Mouse (Mus musculus): Measurements from ENCODE around the gene Ehd4. TPM values are rescaled to one million over a fixed set of nuclear protein-coding genes. Genes with fewer than 3 reads are reported as not detected.

The Ehd4 gene
- polyA plus RNA-seq, 1 experiment: 24.4 TPM

DNA sequence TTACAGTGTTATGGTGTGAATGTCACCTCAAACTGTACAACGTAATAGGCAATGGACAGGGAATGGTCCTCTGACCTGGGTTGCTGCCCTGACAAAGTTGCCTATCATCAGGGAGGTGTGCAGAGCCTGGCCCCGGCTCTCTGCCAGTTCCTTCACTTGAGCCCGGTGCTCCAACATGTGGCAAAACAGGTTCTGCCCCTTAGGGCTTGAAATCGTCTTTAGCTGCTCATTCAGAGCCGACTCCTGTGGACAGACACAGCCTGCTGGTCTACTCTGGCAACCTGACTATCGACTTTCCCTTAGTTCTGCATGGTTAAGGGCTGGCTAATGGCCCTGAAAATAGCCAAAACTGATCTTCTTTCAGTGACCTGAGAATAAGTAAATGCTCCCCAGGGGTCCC lies 94.2 kb downstream of the Ehd4 start:
- no peaks in the 10 kb centered on the region for H3K9me3 ChIP-seq (replicated peaks; ENCODE audit: control insufficient read depth, insufficient read depth, low read length, poor library complexity, severe bottlenecking)
- H3K4me1 ChIP-seq (ENCODE audit: control insufficient read depth, insufficient read depth, low read length): no peaks in the 10 kb centered on the region
- H3K36me3 ChIP-seq (ENCODE audit: control insufficient read depth, insufficient read depth, low read length, poor library complexity, severe bottlenecking): no peaks in the 10 kb centered on the region
- TF ChIP-seq EP300 (IDR thresholded peaks at IDR 0.05; ENCODE audit: insufficient read depth, low read depth, low read length): no peak
- no peak for TF ChIP-seq CTCF (IDR thresholded peaks at IDR 0.05; ENCODE audit: low read depth, low read length)
- no peak for TF ChIP-seq POLR2A (IDR thresholded peaks at IDR 0.05; ENCODE audit: insufficient read depth, low read length)
- H3K9ac ChIP-seq (ENCODE audit: low read depth, poor library complexity, severe bottlenecking): no peak overlapping the region
- H3K27me3 ChIP-seq (ENCODE audit: control insufficient read depth, insufficient read depth, low read length, poor library complexity, severe bottlenecking): no peaks in the 10 kb centered on the region
- H3K27ac ChIP-seq (ENCODE audit: insufficient read depth, low read length): no peak overlapping the region
- no peak overlapping the region for H3K4me3 ChIP-seq (ENCODE audit: low read depth, low read length)

DNA sequence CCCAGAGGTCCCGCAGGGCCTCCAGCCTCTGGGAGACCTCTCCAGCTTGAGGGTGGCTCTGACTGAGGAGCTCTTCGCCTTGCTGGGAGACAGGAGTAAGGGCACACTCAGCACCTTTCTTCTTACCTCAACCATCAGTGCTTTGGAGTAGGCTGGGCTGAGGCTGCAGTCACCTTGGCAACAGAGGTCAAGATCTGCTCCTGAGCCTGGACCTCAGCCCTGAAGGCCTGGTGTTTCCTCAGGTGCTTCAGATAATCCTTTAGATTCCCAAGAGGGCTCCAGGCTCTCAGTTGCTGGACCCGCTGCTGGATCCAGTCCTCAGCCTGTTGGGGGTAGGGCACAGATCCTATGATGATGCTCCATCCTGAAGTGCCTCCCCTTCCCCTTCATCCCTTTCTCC lies 94.9 kb downstream of the Ehd4 start:
- H3K4me3 ChIP-seq (ENCODE audit: low read depth, low read length): no peak overlapping the region
- TF ChIP-seq POLR2A (IDR thresholded peaks at IDR 0.05; ENCODE audit: insufficient read depth, low read length) (no peak), CTCF (IDR thresholded peaks at IDR 0.05; ENCODE audit: low read depth, low read length) (no peak), EP300 (IDR thresholded peaks at IDR 0.05; ENCODE audit: insufficient read depth, low read depth, low read length) (no peak)

DNA sequence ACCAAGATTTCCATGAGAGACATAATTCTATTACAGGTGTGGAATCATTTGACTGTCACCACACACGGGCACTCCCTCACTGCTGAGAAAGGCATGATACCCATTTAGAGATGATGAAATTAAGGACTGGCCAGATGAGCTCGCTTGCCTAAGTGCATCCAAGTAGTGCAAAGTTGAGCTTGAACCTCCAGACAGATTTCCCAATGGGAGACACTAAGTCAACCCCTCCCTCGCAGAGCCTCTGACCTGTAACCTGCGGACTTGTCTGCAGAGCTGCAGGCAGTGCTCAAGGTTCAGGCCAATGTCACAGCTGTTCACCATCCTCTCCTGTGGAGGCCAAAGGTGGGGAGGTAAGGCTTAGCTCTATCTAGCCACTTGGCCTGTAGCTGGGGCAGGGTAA lies 95.6 kb downstream of the Ehd4 start:
- Histone ChIP-seq H3K4me1 (ENCODE audit: control insufficient read depth, insufficient read depth, low read length) (no peaks in the 10 kb centered on the region), H3K36me3 (ENCODE audit: control insufficient read depth, insufficient read depth, low read length, poor library complexity, severe bottlenecking) (no peaks in the 10 kb centered on the region), H3K27ac (ENCODE audit: insufficient read depth, low read length) (no peak overlapping the region), H3K4me3 (ENCODE audit: low read depth, low read length) (no peak overlapping the region), H3K27me3 (ENCODE audit: control insufficient read depth, insufficient read depth, low read length, poor library complexity, severe bottlenecking) (no peaks in the 10 kb centered on the region), H3K9me3 (replicated peaks; ENCODE audit: control insufficient read depth, insufficient read depth, low read length, poor library complexity, severe bottlenecking) (no peaks in the 10 kb centered on the region), H3K9ac (ENCODE audit: low read depth, poor library complexity, severe bottlenecking) (no peak overlapping the region)
- no peak for TF ChIP-seq CTCF (IDR thresholded peaks at IDR 0.05; ENCODE audit: low read depth, low read length)
- TF ChIP-seq EP300 (IDR thresholded peaks at IDR 0.05; ENCODE audit: insufficient read depth, low read depth, low read length): no peak
- TF ChIP-seq POLR2A (IDR thresholded peaks at IDR 0.05; ENCODE audit: insufficient read depth, low read length): no peak

More for the DNA sequence above, 94.9 kb downstream of the Ehd4 start:
- H3K27ac ChIP-seq (ENCODE audit: insufficient read depth, low read length): no peak overlapping the region
- H3K9ac ChIP-seq (ENCODE audit: low read depth, poor library complexity, severe bottlenecking): no peak overlapping the region
- H3K36me3 ChIP-seq (ENCODE audit: control insufficient read depth, insufficient read depth, low read length, poor library complexity, severe bottlenecking): no peaks in the 10 kb centered on the region
- H3K9me3 ChIP-seq (replicated peaks; ENCODE audit: control insufficient read depth, insufficient read depth, low read length, poor library complexity, severe bottlenecking): no peaks in the 10 kb centered on the region
- no peaks in the 10 kb centered on the region for H3K27me3 ChIP-seq (ENCODE audit: control insufficient read depth, insufficient read depth, low read length, poor library complexity, severe bottlenecking)
- no peaks in the 10 kb centered on the region for H3K4me1 ChIP-seq (ENCODE audit: control insufficient read depth, insufficient read depth, low read length)

DNA sequence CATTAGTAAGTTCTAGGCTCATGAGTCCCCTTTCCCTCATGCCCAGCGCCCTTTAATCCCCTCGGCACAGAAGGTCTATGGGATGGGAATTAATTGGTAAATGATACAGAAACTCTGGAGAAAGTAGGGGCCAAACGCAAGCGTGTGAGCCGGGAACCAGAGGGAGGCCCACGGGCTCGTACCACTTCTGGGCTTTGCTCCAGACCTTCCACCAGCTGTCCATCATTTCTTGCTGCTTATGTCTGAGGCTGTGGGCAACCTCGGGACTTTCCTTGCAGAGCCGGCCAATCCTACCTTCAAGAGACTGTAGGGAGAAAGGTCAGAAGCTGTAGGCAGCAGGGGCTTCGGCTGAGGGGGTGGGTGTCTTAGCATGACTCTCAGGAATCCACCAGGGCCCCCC lies 98.5 kb downstream of the Ehd4 start:
- no peaks in the 10 kb centered on the region for H3K4me1 ChIP-seq (ENCODE audit: control insufficient read depth, insufficient read depth, low read length)
- H3K9ac ChIP-seq (ENCODE audit: low read depth, poor library complexity, severe bottlenecking): no peak overlapping the region
- no peaks in the 10 kb centered on the region for H3K9me3 ChIP-seq (replicated peaks; ENCODE audit: control insufficient read depth, insufficient read depth, low read length, poor library complexity, severe bottlenecking)
- H3K4me3 ChIP-seq (ENCODE audit: low read depth, low read length): no peak overlapping the region
- H3K27ac ChIP-seq (ENCODE audit: insufficient read depth, low read length): no peak overlapping the region
- no peaks in the 10 kb centered on the region for H3K36me3 ChIP-seq (ENCODE audit: control insufficient read depth, insufficient read depth, low read length, poor library complexity, severe bottlenecking)
- H3K27me3 ChIP-seq (ENCODE audit: control insufficient read depth, insufficient read depth, low read length, poor library complexity, severe bottlenecking): no peaks in the 10 kb centered on the region
- TF ChIP-seq CTCF (IDR thresholded peaks at IDR 0.05; ENCODE audit: low read depth, low read length) (no peak), POLR2A (IDR thresholded peaks at IDR 0.05; ENCODE audit: insufficient read depth, low read length) (no peak), EP300 (IDR thresholded peaks at IDR 0.05; ENCODE audit: insufficient read depth, low read depth, low read length) (no peak)

DNA sequence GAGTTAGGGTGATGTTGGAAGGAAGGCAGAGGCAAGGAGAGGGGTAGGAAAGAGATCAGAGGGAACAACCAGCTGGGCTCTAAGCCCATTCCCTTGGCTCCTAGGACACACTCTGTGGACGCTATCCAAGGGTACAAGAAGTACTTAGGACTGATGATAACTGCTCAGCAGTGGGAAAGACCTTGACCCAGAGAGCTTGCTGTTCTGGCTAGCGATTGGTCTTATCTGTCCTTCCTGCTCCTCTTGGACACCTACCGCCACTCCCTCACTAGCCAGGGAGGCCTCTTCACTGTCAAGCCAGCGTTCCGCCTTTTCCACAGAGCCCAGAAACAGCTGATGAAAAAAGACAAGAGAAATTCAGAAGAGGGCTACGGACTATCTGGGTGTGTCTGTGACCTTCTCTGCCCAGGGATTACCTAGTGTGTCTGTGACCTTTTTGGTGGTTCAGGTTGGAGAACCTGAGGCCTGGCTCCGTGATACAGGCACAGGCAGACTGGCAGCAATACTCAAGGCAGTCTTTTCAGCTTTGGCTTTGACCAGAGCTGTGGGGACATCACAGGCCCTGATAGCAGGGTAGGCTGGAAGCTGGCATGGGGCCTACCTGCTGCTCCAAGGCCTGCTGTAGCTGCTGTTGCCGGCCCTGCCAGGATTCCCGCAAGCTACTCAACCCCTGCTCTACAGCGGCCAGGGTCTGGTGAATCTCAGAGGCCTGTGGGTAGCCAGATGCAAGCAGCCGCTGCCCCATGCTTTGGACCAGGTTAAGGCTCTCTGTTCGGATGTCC lies 99.4 kb downstream of the Ehd4 start:
- H3K4me1 ChIP-seq (ENCODE audit: control insufficient read depth, insufficient read depth, low read length): no peaks in the 10 kb centered on the region
- no peaks in the 10 kb centered on the region for H3K9me3 ChIP-seq (replicated peaks; ENCODE audit: control insufficient read depth, insufficient read depth, low read length, poor library complexity, severe bottlenecking)
- no peak overlapping the region for H3K27ac ChIP-seq (ENCODE audit: insufficient read depth, low read length)
- no peak for TF ChIP-seq POLR2A (IDR thresholded peaks at IDR 0.05; ENCODE audit: insufficient read depth, low read length)
- no peak for TF ChIP-seq EP300 (IDR thresholded peaks at IDR 0.05; ENCODE audit: insufficient read depth, low read depth, low read length)
- no peak for TF ChIP-seq CTCF (IDR thresholded peaks at IDR 0.05; ENCODE audit: low read depth, low read length)
- H3K36me3 ChIP-seq (ENCODE audit: control insufficient read depth, insufficient read depth, low read length, poor library complexity, severe bottlenecking): no peaks in the 10 kb centered on the region
- no peaks in the 10 kb centered on the region for H3K27me3 ChIP-seq (ENCODE audit: control insufficient read depth, insufficient read depth, low read length, poor library complexity, severe bottlenecking)
- H3K4me3 ChIP-seq (ENCODE audit: low read depth, low read length): no peak overlapping the region
- no peak overlapping the region for H3K9ac ChIP-seq (ENCODE audit: low read depth, poor library complexity, severe bottlenecking)

DNA sequence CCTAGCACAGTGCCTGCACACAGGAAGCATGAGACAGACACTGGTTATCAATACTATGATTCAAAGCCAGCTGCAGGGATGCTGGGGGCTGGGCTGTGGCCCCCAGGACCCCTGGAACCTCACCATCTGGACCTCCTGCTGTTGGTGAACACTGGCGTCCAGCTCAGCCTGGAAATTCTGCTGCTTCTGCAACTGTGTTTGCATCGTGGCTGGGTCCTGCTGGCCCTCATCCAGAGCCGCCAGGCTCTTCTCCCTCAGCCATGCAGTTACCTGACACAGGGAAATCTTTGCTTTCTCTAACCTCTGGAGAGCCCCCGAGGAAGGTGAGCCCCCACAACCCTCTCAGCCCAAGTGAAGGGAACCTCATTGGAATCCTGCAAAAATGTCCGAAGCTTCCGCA lies 103.0 kb downstream of the Ehd4 start:
- H3K27ac ChIP-seq (ENCODE audit: insufficient read depth, low read length): no peak overlapping the region
- no peaks in the 10 kb centered on the region for H3K36me3 ChIP-seq (ENCODE audit: control insufficient read depth, insufficient read depth, low read length, poor library complexity, severe bottlenecking)
- H3K4me1 ChIP-seq (ENCODE audit: control insufficient read depth, insufficient read depth, low read length): no peaks in the 10 kb centered on the region
- H3K9ac ChIP-seq (ENCODE audit: low read depth, poor library complexity, severe bottlenecking): no peak overlapping the region
- TF ChIP-seq POLR2A (IDR thresholded peaks at IDR 0.05; ENCODE audit: insufficient read depth, low read length) (no peak), CTCF (IDR thresholded peaks at IDR 0.05; ENCODE audit: low read depth, low read length) (no peak)
- no peak overlapping the region for H3K4me3 ChIP-seq (ENCODE audit: low read depth, low read length)
- no peaks in the 10 kb centered on the region for H3K27me3 ChIP-seq (ENCODE audit: control insufficient read depth, insufficient read depth, low read length, poor library complexity, severe bottlenecking)
- no peaks in the 10 kb centered on the region for H3K9me3 ChIP-seq (replicated peaks; ENCODE audit: control insufficient read depth, insufficient read depth, low read length, poor library complexity, severe bottlenecking)

All from ES-Bruce4 (cell line).